Comparison of ENCODE assay signal across 8 mouse cellular contexts in the genomic region with DNA sequence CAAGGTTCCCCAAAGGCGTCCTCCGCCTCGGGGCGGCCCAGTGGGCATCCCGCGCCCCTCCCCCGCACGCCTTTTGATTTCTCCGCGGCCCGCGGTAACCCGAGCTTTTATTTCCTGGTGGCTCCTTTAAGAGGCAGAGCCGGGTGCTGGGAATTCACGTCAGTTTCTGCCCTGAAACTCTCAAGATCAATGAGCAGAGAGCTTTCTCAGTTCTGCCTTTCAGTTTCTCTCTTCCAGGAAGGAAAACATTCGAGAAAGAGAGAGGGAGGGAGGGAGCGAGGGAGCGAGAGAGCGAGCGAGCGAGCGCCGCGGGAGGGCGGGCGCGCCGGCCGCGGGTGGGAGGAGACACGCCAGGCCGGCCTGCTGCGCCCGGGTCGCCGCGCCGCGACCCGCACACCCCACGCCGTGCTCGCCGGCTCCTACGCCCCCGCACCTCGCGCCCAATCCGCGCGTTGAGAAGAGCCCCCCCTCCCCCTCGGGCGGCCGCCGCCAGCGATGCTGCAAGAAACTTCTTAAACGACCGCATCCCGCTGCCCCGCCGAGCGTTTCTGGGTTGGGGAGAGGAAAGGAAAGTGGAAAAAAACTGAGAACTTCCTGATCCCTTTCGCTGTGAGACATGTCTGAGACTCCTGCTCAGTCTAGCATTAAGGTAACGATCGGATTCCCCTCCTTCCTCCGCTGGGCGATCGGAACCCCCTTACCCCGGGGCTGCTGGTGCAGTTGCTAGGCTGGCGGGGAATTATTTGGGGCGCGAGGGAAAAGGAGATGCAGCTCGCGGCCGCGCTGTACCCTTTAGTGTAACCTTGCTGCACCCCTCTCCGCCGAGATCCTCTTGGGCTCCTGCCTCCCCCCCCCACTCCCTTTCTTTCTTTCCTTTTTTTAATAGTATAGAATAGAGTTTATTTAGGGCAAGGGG. TPM values are rescaled to one million over a fixed set of nuclear protein-coding genes. Genes with fewer than 3 reads are reported as not detected.
DNase-seq lines count a peak whose midpoint lies in the region; ATAC-seq and TF ChIP-seq lines count a peak whose summit lies in the region.

Etv6 (plus strand) TSS at position 211 of the 916 bp plus-strand sequence.

- no peaks in the 10 kb centered on the region for H3K9me3 ChIP-seq in MEL (replicated peaks; ENCODE audit: insufficient read depth, low read length)
- no peaks in the 10 kb centered on the region for H3K9me3 ChIP-seq in forebrain, embryonic 15.5 days
- no peaks in the 10 kb centered on the region for H3K9me3 ChIP-seq in lung, embryonic 14.5 days (ENCODE audit: low read depth, low read length)

- intact Hi-C loops in heart, postnatal 14 days (cut with DNase I), result loop anchor here (2.0 to 5.0 kb wide), 7 partner anchors 52 to 352 kb away; no protein-coding TSS in a partner anchor

- H3K27ac ChIP-seq in MEL (ENCODE audit: control insufficient read depth, low read depth, low read length), result peak within 1 kb of the TSS; percentile 92
- H3K27ac ChIP-seq in forebrain, embryonic 15.5 days (replicated peaks), result peak within 1 kb of the TSS; percentile 100
- H3K27ac ChIP-seq in layer of hippocampus, adult 2 months, result peak within 1 kb of the TSS; percentile 99
- H3K27ac ChIP-seq in lung, embryonic 14.5 days (ENCODE audit: low read depth), result peak within 1 kb of the TSS; percentile 100
- peak within 1 kb of the TSS; percentile 70 for H3K27ac ChIP-seq in thymus, adult 2 months (ENCODE audit: control insufficient read depth, insufficient read depth, low read length)

- TF ChIP-seq POLR2A in MEL (IDR thresholded peaks at IDR 0.05; ENCODE audit: control insufficient read depth in 1 of 2, insufficient read depth in 1 of 2, low read depth in 1 of 2, low read length in 2 of 2, poor library complexity in 1 of 2), result peak in 1 of 2 experiments; percentile 30; a peak in 2 of 4 replicates
- TF ChIP-seq POLR2A in thymus, adult 2 months (IDR thresholded peaks at IDR 0.05; ENCODE audit: control insufficient read depth, extremely low read depth, insufficient read depth, low read length, poor library complexity), result peak; percentile 37; the same call in 1 of the 2 replicates

- no peak for TF ChIP-seq CTCF in MEL (IDR thresholded peaks at IDR 0.05 in 2 of 3, conservative IDR thresholded peaks at IDR 0.05 in 1 of 3; ENCODE audit: control insufficient read depth in 1 of 3, insufficient read depth in 1 of 3, low read depth in 2 of 3, low read length in 3 of 3, poor library complexity in 1 of 3, severe bottlenecking in 1 of 3)
- no peak for TF ChIP-seq CTCF in layer of hippocampus, adult 2 months (conservative IDR thresholded peaks at IDR 0.05)
- no peak for TF ChIP-seq CTCF in lung, embryonic 14.5 days (IDR thresholded peaks at IDR 0.05; ENCODE audit: low read depth)
- no peak for TF ChIP-seq CTCF in thymus, adult 2 months (IDR thresholded peaks at IDR 0.05; ENCODE audit: borderline replicate concordance, control insufficient read depth, extremely low read depth, insufficient read depth, low read length, poor library complexity)

- TF ChIP-seq EP300 in MEL (IDR thresholded peaks at IDR 0.05; ENCODE audit: low read depth in 1 of 2, low read length in 2 of 2), result no peak

- H3K36me3 ChIP-seq in MEL (ENCODE audit: control insufficient read depth in 1 of 2, insufficient read depth in 2 of 2, low read length in 2 of 2), result peaks cover 0 to 13% of the 10 kb centered on the region in 2 experiments; a peak in 2 of 4 replicates
- no peaks in the 10 kb centered on the region for H3K36me3 ChIP-seq in forebrain, embryonic 15.5 days
- H3K36me3 ChIP-seq in lung, embryonic 14.5 days (ENCODE audit: insufficient read depth), result no peaks in the 10 kb centered on the region
- no peaks in the 10 kb centered on the region for H3K36me3 ChIP-seq in thymus, adult 2 months (ENCODE audit: control insufficient read depth, insufficient read depth, low read length)

- peak within 1 kb of the TSS; percentile 84 for H3K9ac ChIP-seq in MEL (ENCODE audit: control insufficient read depth, low read depth, low read length, poor library complexity, severe bottlenecking)
- peak within 1 kb of the TSS; percentile 99 for H3K9ac ChIP-seq in forebrain, embryonic 15.5 days (replicated peaks)
- peak within 1 kb of the TSS; percentile 97 for H3K9ac ChIP-seq in lung, embryonic 14.5 days

- H3K4me1 ChIP-seq in MEL (ENCODE audit: control insufficient read depth in 1 of 2, insufficient read depth in 2 of 2, low read length in 2 of 2), result peaks cover 3 to 27% of the 10 kb centered on the region in 2 experiments; a peak in 3 of 4 replicates
- peaks cover 39% of the 10 kb centered on the region for H3K4me1 ChIP-seq in forebrain, embryonic 15.5 days
- peaks cover 37% of the 10 kb centered on the region for H3K4me1 ChIP-seq in lung, embryonic 14.5 days (ENCODE audit: insufficient read depth)
- peaks cover 27% of the 10 kb centered on the region for H3K4me1 ChIP-seq in thymus, adult 2 months (replicated peaks; ENCODE audit: control insufficient read depth, insufficient read depth, low read length)

- TF ChIP-seq RAD21 in MEL (IDR thresholded peaks at IDR 0.05; ENCODE audit: low read depth, low read length), result no peak

- H3K27me3 ChIP-seq in MEL (ENCODE audit: control insufficient read depth in 1 of 2, insufficient read depth in 2 of 2, low read length in 2 of 2), result no peaks in the 10 kb centered on the region
- H3K27me3 ChIP-seq in forebrain, embryonic 15.5 days, result no peaks in the 10 kb centered on the region
- no peaks in the 10 kb centered on the region for H3K27me3 ChIP-seq in lung, embryonic 14.5 days (ENCODE audit: insufficient read depth, low read length)
- H3K27me3 ChIP-seq in thymus, adult 2 months (ENCODE audit: control insufficient read depth, insufficient read depth, low read length), result no peaks in the 10 kb centered on the region

- peaks cover 47% of the 10 kb centered on the region for H3K79me2 ChIP-seq in MEL (ENCODE audit: control insufficient read depth, insufficient read depth, low read length, poor library complexity)

- peak within 1 kb of the TSS; percentile 83 to 92 for H3K4me3 ChIP-seq in MEL (ENCODE audit: control insufficient read depth in 1 of 2, insufficient read depth in 1 of 2, low read depth in 2 of 2, low read length in 2 of 2)
- H3K4me3 ChIP-seq in forebrain, embryonic 15.5 days, result peak within 1 kb of the TSS; percentile 72
- peak within 1 kb of the TSS; percentile 99 for H3K4me3 ChIP-seq in layer of hippocampus, adult 2 months
- H3K4me3 ChIP-seq in lung, embryonic 14.5 days (ENCODE audit: low read depth, low read length), result peak within 1 kb of the TSS; percentile 58
- peak within 1 kb of the TSS; percentile 97 for H3K4me3 ChIP-seq in thymus, adult 2 months (ENCODE audit: control insufficient read depth, insufficient read depth, low read length)

- DNase-seq in MEL (ENCODE audit: low read depth, low spot score), result peak; percentile 86
- DNase-seq in cerebellum, adult 11-12 months, result peak; percentile 76
- DNase-seq in heart, postnatal 14 days, result peak; percentile 81 to 82
- peak; percentile 67 to 83 for DNase-seq in layer of hippocampus, adult 2 months (ENCODE audit: low spot score in 2 of 2)
- peak; percentile 89 for DNase-seq in lung, embryonic 14.5 days
- DNase-seq in ovary, adult 18-20 months (ENCODE audit: low spot score), result peak; percentile 77
- peak; percentile 64 for DNase-seq in thymus, adult 2 months

- WGBS in forebrain, embryonic 15.5 days, result under 1% methylated on average over 75 of the region's 78 CpGs
- under 1% methylated on average over 76 of the region's 78 CpGs for WGBS in lung, embryonic 14.5 days
- under 1% methylated on average over 71 of the region's 78 CpGs for WGBS in thymus, adult 2 months

- ATAC-seq in forebrain, embryonic 15.5 days (replicated peaks), result peak; percentile 66
- ATAC-seq in lung, embryonic 14.5 days (ENCODE audit: insufficient read depth), result peak; percentile 71

- H3K4me2 ChIP-seq in forebrain, embryonic 15.5 days (replicated peaks), result peak within 1 kb of the TSS; percentile 65
- H3K4me2 ChIP-seq in lung, embryonic 14.5 days, result peak within 1 kb of the TSS; percentile 79

TF ChIP-seq in MEL, 35 proteins besides CTCF, POLR2A, EP300 and RAD21:
- TF ChIP-seq SIN3A (IDR thresholded peaks at IDR 0.05; ENCODE audit: low read length) (peak; percentile 29; the same call in 1 of the 2 replicates), NELFE (IDR thresholded peaks at IDR 0.05; ENCODE audit: low read depth, low read length) (peak; percentile 29; the same call in 1 of the 2 replicates), HCFC1 (IDR thresholded peaks at IDR 0.05; ENCODE audit: low read depth, low read length) (peak; percentile 47; the same call in 1 of the 2 replicates), NRF1 (IDR thresholded peaks at IDR 0.05; ENCODE audit: insufficient read depth, low read depth, low read length, poor library complexity, severe bottlenecking) (no peak), MYC (IDR thresholded peaks at IDR 0.05; ENCODE audit: low read depth, low read length) (peak; percentile 32; the same call in 1 of the 2 replicates), MYB (IDR thresholded peaks at IDR 0.05; ENCODE audit: low read depth, low read length) (no peak), TBP (IDR thresholded peaks at IDR 0.05; ENCODE audit: low read depth, low read length) (peak; percentile 50), GATA1 (IDR thresholded peaks at IDR 0.05; ENCODE audit: low read depth, low read length) (no peak), UBTF (IDR thresholded peaks at IDR 0.05; ENCODE audit: borderline replicate concordance, insufficient read depth, low read depth, low read length) (0 out of 2 replicates have a peak, but pooled peaks have one; percentile 30), MAX (IDR thresholded peaks at IDR 0.05; ENCODE audit: low read length) (no peak; the same call in none of the 2 replicates), ETS1 (IDR thresholded peaks at IDR 0.05; ENCODE audit: low read depth, low read length) (peak; percentile 37; the same call in 1 of the 2 replicates), TCF12 (IDR thresholded peaks at IDR 0.05; ENCODE audit: low read depth, low read length) (0 out of 2 replicates have a peak, but pooled peaks have one; percentile 4), MXI1 (IDR thresholded peaks at IDR 0.05; ENCODE audit: low read depth, low read length) (peak; percentile 26)

RNA-seq across cellular contexts. Expression of gene Etv6, which starts in this region (rescaled TPM):
- 12.6 and 12.9 TPM in 2 replicates for total RNA-seq in MEL (2012; rRNA removed)
- polyA plus RNA-seq in MEL (2012; ENCODE audit: insufficient read depth in 1 of 2, insufficient read length in 2 of 2, low read depth in 1 of 2, low replicate concordance in 2 of 2, missing spikeins in 1 of 2), result 10 to 100 TPM in 1 of 2 experiments, not detected in 1; 25.9 TPM
- polyA plus RNA-seq in forebrain, embryonic 15.5 days (2015; fragmentation: Nextera tagmentation; extraction: Ambion mirVana), result 5.5 and 6.8 TPM in 2 replicates
- total RNA-seq in heart, postnatal 14 days (2021), result 10 to 100 TPM; 12.7 to 12.8 TPM
- 1 to 10 TPM; 9.2 to 9.8 TPM for total RNA-seq in layer of hippocampus, adult 2 months (2021)
- 20.4 and 21.4 TPM in 2 replicates for polyA plus RNA-seq in lung, embryonic 14.5 days (2014; fragmentation: Nextera tagmentation; extraction: Ambion mirVana)
- polyA plus RNA-seq in thymus, adult 2 months (2012; rRNA removed), result 43.8 and 46.9 TPM in 2 replicates

Comparison
In these comparisons a context has a peak if more than half of its experiments do, and no peak if none do; other contexts are left out.
1. Peak in every context shown above with its lines: DNase-seq, ATAC-seq, H3K4me3 ChIP-seq and H3K27ac ChIP-seq.